Mouse (Mus musculus): ENCODE measurements around the gene Afap1l2.

GRCm38 (mm10) chr19:56944211-56944610 lies 63.8 kb downstream of the Afap1l2 start:
- TF ChIP-seq USF1 (IDR thresholded peaks at IDR 0.05; ENCODE audit: low read depth) (no peak), CTCF (IDR thresholded peaks at IDR 0.05; ENCODE audit: control insufficient read depth, insufficient read depth, insufficient read length) (no peak)
